Mouse (Mus musculus): ENCODE results near the gene 2410137M14Rik.

GRCm38 (mm10) chr17:36947051-36947819, 33.8 kb downstream of the 2410137M14Rik start:
- no peak for TF ChIP-seq EP300 (optimal IDR thresholded peaks at IDR 0.05)
- TF ChIP-seq CTCF (IDR thresholded peaks at IDR 0.05; ENCODE audit: low read depth): peak; percentile 54

Measured in stomach, postnatal 0 days (tissue).